ENCODE assay signal across 35 mouse cellular contexts in genomic region chr19:53621681-53622080, GRCm38 (mm10). TPM values are rescaled to one million over a fixed set of nuclear protein-coding genes. Genes with fewer than 3 reads are reported as not detected.
"Had no signal": no experiment of that assay in that cellular context is flagged by ENCODE, and none has a peak within 500 bp of the region (broad histone marks: within the 10 kb centered on the region; RNA-seq: fewer than 3 reads in every experiment).

No protein-coding gene starts in this region.

- H3K4me2 ChIP-seq: heart, embryonic 11.5 days; heart, embryonic 12.5 days; heart, embryonic 13.5 days; heart, embryonic 15.5 days; hindbrain, embryonic 12.5 days; hindbrain, embryonic 13.5 days; hindbrain, embryonic 14.5 days; hindbrain, embryonic 15.5 days; intestine, embryonic 15.5 days; kidney, embryonic 15.5 days had no signal

- H3K4me1 ChIP-seq: heart, embryonic 10.5 days; heart, embryonic 12.5 days; heart, embryonic 13.5 days; heart, embryonic 15.5 days; hindbrain, embryonic 10.5 days; hindbrain, embryonic 12.5 days; hindbrain, embryonic 13.5 days; hindbrain, embryonic 15.5 days; intestine, embryonic 15.5 days; kidney, embryonic 15.5 days had no signal

- H3K9me3 ChIP-seq: heart, embryonic 10.5 days; heart, embryonic 12.5 days; heart, embryonic 13.5 days; heart, embryonic 15.5 days; hindbrain, embryonic 10.5 days; hindbrain, embryonic 12.5 days; hindbrain, embryonic 13.5 days; hindbrain, embryonic 15.5 days; intestine, embryonic 15.5 days; kidney, embryonic 15.5 days had no signal

- ATAC-seq: hindbrain, embryonic 16.5 days; hindbrain, postnatal 0 days; inflammation-experienced regulatory T-cells, adult 6 months; intestine, embryonic 15.5 days; intestine, embryonic 16.5 days; intestine, postnatal 0 days had no signal

- H3K4me3 ChIP-seq: heart, embryonic 10.5 days; heart, embryonic 12.5 days; heart, embryonic 13.5 days; heart, embryonic 15.5 days; hindbrain, embryonic 10.5 days; hindbrain, embryonic 12.5 days; hindbrain, embryonic 13.5 days; hindbrain, embryonic 15.5 days; intestine, embryonic 15.5 days; kidney, embryonic 15.5 days; layer of hippocampus, adult 2 months had no signal

- DNase-seq: heart, postnatal 10 days; heart, postnatal 36 days; heart, postnatal 4 days; kidney, adult 11 months; kidney, adult 18-20 months; kidney, adult 2 months; kidney, adult 8-10 months; kidney, adult 9 months; kidney, postnatal 10 days; kidney, postnatal 14 days; kidney, postnatal 25 days; kidney, postnatal 36 days; kidney, postnatal 4 days; layer of hippocampus, adult 9-11 months; layer of hippocampus, postnatal 36 days had no signal

- H3K9ac ChIP-seq: heart, embryonic 12.5 days; heart, embryonic 13.5 days; heart, embryonic 15.5 days; hindbrain, embryonic 12.5 days; hindbrain, embryonic 13.5 days; hindbrain, embryonic 14.5 days; hindbrain, embryonic 15.5 days; intestine, embryonic 15.5 days; kidney, embryonic 15.5 days had no signal

- H3K27ac ChIP-seq: heart, embryonic 10.5 days; heart, embryonic 13.5 days; heart, embryonic 15.5 days; hindbrain, embryonic 10.5 days; hindbrain, embryonic 12.5 days; hindbrain, embryonic 13.5 days; hindbrain, embryonic 14.5 days; hindbrain, embryonic 15.5 days; hindbrain, postnatal 0 days; intestine, embryonic 15.5 days; kidney, embryonic 15.5 days; kidney, postnatal 0 days; layer of hippocampus, adult 2 months had no signal

- H3K27me3 ChIP-seq: heart, embryonic 12.5 days; heart, embryonic 13.5 days; heart, embryonic 15.5 days; hindbrain, embryonic 12.5 days; hindbrain, embryonic 13.5 days; hindbrain, embryonic 15.5 days; intestine, embryonic 15.5 days; kidney, embryonic 15.5 days had no signal

RNA-seq across cellular contexts. Expression of gene Rbm20, which starts 55.4 kb away (rescaled TPM):
- total RNA-seq: hematopoietic stem cell, adult 5-6 weeks had no signal
